Mouse (Mus musculus) heart, postnatal 14 days (tissue): ENCODE data around the gene Rer1. TPM values are rescaled to one million over a fixed set of nuclear protein-coding genes. Genes with fewer than 3 reads are reported as not detected.

Experiments used
- DNase-seq, 2 experiments: peaks; one replicate each; pipeline ENCODE4 v3.0.0; 2021 to 2022
- intact Hi-C: fragments of 180-260 bp; cut with DNase I; formaldehyde crosslinking; loops from one replicate; pipeline ENCODE4 v1.15.1; 2025
- total RNA-seq, 2 experiments: library from RNA; stranded (reverse); gene quantifications; 2 replicates each; pipeline ENCODE4 v1.2.3; 2021

Rer1 gene
- total RNA-seq, 2 experiments from 2014 or later = 66.6 to 67.8 TPM

DNA sequence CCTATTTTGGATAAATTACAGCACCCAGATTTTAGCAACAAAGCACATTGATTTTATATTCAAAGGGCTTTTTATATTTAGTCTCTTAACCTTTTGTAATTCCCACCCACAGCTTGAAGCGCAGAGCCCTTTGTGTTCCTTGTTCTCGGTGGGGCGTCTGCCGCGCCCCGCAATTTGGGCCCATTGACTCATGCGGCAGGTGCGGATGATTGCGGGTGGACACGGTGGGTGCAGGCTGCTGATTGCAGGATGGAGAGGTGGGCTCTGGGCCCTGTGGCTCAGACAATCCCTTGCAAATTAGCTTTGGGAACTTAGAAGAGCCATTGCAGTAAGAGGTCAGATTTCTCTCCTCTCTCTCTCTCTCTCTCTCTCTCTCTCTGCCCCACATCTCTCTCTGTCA is 32.1 kb upstream of the Rer1 start:
- intact Hi-C loops = no loop called here
- DNase-seq = no peak

DNA sequence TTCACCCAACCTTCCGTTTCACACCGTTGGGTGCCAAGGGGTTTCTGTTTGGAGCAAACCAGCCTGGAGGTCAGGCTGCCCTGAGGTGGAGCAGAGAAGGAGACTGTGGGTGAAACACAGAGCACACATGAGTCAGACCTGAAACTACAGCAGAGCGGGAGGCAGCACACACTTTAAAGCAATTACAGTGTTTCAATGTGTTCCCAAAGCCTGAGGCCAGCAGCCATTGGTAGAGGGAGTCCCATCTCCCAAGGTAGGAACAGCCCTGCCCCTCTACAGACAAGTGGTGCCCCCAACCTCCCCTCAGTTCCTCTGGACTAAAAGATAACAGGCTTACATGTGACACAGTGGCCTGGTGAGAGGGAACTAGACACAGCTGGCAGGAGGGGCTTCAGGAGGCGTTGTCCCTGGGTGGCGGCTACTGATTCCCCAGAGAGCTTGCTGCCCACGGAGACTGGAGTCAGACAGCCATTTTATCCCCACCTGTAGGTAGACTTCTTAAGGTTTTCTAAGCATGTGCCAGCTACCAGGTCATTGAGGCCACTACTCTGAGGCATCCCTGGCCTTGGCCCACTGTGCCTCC is 31.3 kb upstream of the Rer1 start:
- intact Hi-C loops = no loop called here
- no peak for DNase-seq

DNA sequence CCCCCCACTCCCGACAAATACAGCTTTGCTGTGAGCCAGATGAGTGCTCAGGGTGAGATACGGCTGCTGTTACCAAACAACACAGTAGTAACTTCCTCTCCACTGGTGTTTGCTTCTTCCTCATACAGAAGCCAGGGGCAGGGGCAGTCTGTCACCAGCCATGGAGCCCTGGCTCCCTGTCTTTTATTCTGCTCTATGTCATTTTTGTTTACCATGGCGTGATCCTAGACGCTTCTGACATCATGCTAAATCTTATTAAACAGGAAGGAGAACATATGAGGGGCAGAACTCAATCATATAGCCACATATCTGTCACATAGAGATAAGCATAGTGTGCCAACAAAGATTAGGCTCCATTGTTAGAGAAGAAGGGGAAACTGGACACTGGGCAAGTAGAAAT is 30.4 kb upstream of the Rer1 start:
- intact Hi-C loops = no loop called here
- no peak for DNase-seq

DNA sequence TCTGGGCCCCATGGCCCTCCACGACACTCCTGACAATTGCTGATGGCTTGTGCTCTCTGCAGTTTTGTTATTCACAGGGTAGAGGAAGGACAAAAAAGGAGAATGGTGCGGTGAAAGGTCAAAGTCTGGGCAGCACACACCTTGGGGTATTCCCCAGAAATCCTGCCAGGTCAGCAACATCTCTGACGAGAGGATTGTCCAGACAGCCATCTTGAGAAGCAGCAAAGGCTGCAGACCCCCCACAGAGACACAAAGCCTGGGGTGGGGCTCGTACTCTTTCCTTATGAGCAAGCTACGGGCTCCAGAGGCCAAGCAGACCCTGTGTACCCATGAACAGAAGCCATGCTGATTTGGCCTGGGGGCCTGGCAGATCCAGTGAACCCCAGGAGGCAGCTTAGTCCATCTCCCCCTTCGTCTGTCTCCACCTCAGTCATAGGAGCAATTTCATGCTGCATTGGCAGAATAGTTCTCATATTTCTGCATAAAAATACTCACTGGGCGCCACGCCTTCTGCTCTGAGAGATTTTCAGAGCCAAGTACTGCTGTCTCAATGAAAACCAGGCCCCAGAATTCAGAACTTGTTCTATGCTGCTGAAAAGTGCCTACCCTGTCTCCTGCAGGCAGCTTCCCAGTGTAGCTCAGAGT is 27.7 kb upstream of the Rer1 start:
- no peak for DNase-seq
- intact Hi-C loops = no loop called here

DNA sequence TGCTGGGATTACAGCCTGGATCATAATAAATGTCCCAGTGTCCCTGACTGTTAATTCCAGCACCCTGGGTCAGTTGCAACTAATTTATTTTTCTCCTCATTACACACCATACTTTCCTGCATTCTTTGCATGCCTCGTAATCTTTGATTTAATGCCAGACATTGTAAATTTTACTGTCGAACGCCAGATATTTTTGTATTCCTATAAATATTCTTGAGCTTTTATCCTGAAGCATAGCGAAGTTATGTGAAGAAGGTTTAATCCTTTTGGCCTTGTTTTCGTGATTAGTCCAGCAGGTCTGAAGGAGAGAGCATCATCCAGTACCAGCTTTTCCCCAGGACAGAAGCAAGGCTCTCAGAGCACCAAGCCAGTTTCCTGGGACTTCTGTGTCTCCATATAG is 23.3 kb upstream of the Rer1 start:
- intact Hi-C loops = no loop called here
- DNase-seq = no peak

DNA sequence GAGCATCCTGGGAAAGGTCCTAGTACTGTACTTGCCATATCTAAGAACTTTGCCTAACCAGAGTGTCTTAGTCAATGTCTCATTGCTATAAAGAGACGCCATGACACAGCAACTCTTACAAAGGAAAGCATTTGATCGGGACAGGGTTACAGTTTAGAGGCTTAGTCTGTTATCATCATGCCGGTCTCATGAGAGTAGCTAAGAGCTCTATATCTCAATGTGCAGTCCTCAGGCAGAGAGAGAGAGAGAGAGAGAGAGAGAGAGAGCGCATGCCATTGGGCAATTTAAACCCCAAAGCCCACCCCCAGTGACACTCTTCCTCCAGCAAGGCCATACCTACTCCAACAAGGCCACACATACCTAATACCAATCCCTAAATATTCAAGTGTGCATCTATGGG is 21.7 kb upstream of the Rer1 start:
- intact Hi-C loops = no loop called here

DNA sequence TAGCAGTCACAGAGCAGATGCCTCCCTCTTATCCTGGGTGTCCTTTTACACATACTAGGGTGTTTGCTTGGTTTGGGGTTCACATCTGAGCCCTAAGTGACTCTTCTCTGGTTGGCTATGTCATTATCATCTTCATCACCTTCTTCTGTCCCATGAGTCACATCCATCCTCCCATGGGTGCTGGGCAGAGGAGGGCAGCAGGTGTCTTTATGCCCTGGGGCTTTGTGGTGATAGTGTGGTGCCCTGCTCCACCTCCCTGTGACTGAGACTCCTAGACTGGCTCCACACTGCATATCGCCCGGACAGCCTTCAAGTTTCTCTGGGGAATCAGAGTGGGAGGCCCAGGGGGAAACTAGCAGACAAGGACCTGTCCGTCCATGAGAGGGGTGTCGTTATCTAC is 12.4 kb upstream of the Rer1 start:
- DNase-seq = no peak
- intact Hi-C loops = loop anchor here (5.0 kb wide), 1 partner anchor 34 kb away; no protein-coding TSS in a partner anchor

More for the DNA sequence above, 21.7 kb upstream of the Rer1 start:
- no peak for DNase-seq

DNA sequence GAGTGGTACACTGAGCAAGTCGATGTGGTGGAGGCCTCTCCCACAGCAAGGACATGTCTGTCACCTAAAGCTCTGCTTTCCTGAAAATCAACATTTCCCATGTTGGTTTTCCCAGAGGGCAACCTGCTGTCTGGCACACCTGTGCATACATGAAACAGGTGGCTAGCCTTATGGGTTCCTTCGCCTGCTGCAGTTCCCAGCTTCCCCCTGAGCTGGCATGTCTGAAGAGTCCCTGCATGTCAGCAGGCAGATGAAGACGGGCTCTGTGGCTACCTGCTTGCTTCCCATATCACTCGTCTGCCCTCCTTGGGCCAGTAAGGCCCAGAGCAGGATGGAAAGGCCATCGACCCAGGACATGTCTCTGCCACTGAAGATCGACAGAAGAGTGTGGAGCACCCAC is 11.3 kb upstream of the Rer1 start:
- intact Hi-C loops = loop anchor here (5.0 kb wide), 1 partner anchor 35 kb away; no protein-coding TSS in a partner anchor
- no peak for DNase-seq

DNA sequence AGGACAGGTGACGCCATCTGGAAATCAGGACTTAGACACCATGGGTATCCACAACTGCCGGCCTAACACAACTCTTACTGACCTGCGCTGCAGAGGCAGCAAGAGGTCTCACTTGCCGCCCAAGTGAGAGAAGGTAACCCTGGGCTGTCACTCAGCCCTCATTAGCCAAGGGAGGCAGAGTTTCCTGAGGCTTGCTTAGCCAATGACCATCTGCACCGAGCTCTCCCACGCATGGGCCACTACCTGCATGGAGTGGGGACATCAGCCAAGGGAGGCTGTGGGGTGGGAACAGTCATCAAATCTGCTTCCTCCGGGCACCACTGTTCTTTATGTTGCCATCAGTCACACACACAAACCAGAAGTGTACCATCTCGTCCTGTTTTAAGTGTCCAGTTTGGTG is 9.8 kb upstream of the Rer1 start:
- intact Hi-C loops = loop anchor here (1.0 to 5.0 kb wide), 3 partner anchors 36 to 213 kb away; partner anchors contain the start of gene Faap20

DNA sequence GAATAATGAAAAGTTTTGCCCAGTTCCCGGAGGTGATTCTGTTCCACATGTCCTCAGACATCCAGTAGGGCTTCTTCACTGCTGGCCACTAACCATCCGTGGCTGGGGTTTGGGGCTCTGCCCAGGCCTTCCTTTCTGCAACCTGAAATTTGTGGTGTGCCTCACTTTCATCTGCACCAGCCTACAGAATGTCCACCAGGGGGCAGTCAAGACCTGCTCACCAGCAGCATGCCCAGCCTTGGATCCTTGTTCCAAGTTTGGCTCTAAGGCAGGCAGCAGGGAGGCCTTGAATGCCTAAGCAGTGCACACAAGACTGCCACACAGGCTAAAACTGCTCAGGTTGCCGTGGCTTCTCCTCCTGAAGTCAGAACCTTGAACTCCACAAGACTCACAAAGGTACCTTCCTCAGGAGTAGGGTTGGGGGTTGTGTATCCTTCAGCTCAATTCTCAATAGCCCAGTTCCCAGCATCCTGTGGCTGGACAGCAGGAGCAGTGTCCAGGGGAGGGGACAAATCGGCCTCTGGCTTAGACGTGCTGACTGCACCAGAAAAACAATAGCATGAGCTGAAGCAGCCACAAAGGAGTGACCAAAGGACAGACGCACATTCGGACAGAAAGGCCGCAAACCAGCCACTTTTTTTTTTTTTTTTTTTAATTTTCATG is 9.2 kb upstream of the Rer1 start:
- intact Hi-C loops = loop anchor here (1.0 to 5.0 kb wide), 3 partner anchors 37 to 213 kb away; partner anchors contain the start of gene Faap20
- DNase-seq = peak; percentile 85 to 91

More for the DNA sequence above, 9.8 kb upstream of the Rer1 start:
- no peak for DNase-seq

DNA sequence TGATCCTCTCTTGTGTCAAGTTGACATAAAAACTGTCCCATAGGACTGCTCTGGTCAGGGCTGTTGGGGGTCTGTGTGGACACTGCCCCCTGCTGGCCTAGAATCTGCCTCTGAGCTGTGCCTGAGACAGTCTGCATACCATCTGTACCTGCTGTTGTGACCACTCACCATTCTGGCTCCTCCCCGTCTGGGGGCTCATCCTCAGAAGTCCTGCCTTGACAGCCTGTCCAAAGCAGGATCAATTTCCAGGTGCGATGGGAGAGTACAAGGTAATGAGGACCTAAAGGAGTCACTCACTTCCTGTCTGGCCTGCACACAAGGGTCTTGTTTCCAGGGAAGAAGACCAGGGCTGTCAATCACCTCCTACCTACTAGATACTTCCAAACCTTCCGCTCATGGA is 8.4 kb upstream of the Rer1 start:
- peak; percentile 54 to 63 for DNase-seq
- intact Hi-C loops = loop anchor here (2.0 kb wide), 1 partner anchor 214 kb away; no protein-coding TSS in a partner anchor

DNA sequence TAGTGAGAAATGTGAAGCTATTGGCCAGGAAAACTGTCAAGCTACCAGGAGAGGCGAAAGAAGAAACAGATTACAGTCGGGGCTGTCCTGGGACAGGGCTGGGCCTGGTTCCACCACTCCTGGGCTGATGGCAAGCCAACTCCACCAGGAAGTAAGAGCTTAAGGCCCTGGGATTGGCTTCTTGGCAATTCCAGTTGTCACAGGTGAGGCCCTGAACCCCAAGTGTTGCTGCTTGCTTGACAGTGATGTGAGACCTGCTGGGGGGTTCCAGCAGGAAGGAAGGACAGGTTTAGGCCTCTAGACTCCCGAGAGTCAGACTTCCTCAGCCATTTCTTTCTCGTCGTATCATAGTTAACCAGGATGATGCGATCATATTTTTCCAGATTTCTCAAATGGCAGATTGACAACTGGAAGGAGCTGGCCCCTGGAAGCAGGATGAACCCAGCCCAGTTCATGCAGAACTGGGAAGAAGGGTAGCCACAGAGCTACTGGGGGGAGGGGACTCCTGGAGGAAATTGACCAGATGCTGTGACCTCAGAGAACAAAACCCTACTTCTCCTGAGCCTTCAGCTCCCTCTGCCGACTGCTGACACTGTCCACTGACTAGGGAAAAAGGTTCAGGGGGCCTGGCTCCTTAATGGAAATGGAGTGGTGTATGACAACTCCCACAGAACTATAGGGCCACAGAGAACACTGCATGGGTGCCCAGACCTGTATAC is 7.4 kb upstream of the Rer1 start:
- no peak for DNase-seq
- intact Hi-C loops = loop anchor here (2.0 kb wide), 1 partner anchor 215 kb away; no protein-coding TSS in a partner anchor

DNA sequence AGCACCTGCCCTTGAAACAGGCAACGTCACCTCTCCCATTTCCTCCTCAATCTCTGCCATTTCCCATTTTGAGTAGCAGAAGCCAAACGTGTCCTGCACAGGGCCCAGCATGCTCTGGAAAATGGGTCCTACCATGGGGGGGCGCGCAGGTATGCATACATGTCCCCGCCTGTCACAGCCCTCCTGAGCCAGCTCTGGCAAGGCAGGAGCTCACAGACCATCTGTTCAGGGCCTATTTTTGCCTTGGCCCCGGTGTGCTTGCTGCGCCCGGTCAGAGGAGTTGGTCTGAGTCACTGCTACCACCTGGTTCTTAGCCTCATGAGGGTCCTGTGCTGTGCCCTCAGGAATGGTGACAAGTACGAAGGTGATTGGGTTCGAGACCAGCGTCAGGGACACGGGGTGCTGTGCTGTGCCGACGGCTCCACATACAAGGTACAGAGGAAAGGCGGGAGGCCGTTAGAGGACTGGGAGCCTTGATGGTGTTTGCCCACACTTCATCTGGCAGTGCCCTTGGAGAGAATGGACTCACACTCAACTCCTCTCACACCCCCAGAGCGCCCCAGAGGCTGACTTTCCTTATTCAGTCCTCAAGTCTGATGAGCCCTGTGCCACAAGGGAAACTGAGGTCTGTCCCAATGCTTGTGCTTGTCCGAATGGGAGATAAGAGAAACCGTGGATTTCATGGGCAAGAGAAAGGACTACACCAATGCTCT is 6.7 kb upstream of the Rer1 start:
- no peak for DNase-seq
- intact Hi-C loops = no loop called here

DNA sequence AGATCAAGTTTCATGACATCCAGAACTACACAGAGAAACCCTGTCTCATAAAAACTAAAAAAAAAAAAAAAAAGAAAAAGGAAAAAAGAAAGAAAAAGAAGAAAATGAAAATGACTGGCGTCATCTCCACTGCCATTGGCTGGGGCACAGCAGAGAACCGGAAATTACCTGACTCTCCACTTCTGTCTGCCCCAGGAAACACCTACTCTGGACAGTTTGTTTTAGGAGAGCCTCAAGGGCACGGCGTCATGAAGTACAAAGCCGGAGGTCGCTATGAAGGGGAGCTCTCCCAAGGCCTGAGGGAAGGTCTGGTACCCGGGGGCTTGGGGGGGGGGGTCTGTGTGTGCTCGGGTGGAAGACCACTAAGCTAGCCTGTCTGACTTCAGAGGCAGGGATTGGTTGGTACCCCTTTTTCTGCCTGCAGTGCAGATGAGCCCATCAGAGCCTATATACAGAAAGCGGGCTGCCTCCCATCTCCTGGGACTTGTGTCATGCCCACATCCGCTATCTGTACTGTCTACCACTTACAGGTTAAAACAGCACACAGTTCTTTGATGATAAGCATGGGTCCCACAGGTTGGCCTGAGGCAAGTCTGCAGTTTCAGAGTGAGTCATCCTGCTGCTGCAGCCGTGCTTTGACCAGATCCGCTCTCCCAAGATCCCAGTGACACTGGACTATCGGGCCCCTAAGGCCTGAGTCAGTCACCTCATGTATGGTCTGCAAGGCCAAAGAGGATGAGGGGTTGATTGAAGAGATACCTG is 4.7 kb upstream of the Rer1 start:
- no peak for DNase-seq

DNA sequence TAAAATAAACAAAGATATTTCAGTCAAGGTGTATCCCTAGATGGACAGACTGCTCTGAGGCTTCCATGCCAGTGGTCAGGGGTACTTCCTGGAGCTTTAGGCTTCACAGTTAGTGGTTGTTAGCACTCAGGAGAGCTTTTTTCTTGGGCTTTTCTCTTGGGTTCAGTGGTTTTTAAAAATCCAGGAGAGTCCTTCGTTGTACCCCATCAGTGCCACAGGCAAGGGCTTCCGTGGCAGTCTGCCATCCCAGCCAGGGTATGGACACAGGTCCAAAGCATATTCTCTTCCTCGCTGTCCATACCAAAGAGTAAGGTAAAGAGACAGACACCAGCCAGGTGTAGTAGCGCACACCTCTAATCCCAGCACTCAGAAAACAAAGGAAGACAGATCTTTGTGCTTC is 4.0 kb upstream of the Rer1 start:
- no peak for DNase-seq
- intact Hi-C loops = no loop called here

More for the DNA sequence above, 4.7 kb upstream of the Rer1 start:
- intact Hi-C loops = no loop called here

DNA sequence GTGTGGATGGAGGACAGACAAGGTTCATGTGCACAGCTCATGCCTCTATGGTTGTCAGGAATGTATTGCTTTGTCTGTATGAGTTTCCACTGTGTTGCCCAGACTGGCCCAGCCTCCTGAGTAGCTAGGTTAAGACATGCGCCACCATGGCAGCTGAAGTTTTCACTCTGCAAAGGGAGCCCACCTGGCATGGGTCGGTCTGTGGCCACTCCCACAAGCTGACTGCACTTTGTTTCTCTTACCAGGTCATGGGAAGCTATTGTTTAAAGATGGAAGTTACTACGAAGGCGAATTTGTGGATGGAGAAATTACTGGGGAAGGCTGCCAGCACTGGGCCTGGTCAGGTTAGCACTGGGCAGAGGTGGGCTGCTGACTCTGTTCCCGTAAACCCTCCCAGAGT is 3.1 kb upstream of the Rer1 start:
- intact Hi-C loops = no loop called here
- no peak for DNase-seq

DNA sequence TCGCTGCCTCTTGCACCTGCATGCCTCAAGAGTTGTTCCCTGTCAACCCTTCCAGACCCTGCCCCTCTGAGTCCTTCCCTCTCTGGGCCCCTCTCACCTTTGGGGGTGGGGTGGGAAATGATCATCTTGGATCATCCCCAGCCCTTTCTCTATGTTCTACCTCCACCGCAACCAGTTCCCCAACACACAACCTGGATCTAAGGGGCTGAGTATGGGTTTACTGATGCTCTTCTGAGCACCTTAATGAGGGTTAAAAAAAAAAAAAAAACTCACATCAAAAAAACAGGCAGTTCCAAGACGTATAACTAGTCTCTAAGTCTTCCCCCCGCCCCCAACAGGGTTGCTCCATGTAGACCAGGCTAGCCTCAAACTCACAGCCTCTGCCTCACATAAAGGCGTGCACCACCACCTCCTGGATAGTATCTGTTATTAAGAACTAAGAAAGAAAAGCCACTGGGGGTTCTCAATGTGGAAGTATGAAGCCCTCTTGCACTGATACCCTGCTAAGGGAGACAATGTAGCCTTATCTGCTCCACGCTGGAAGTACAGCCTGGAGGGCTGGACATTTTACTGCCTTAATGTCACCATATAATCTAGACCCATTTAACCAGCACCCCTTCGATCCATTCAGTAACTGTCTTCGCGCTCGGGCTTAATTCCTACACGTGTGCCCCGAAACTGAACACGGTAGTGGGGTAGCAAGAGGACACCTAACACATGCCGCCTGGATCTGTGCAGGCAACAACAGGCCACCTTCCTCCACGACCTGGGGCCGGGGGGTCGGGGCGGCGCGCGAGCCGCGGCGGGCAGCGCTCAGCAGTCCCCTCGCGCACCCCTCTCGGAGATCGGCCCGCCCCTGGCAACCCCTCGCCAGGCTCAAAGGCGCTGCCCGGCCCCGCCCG is 725 bp downstream of the Rer1 start:
- intact Hi-C loops = no loop called here
- DNase-seq = no peak

DNA sequence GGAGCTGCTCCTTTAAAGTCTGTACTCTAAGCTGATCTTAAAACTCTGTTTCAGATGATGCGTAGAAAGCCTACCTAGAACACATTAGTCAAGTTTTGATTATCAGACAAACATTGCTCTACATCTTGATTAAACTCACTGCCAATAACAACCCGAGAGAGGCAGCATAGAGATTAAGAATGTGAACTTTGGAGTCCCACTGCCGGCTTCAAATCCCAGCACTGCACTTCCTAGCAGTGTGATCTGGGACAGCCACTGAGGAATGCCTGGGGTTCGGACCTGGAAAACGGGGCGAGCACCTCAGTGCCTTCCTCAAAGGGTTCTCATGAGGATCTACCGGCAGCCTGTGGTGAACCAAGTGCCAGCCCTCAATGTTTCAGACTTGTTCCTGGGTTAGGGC is 1.8 kb downstream of the Rer1 start:
- DNase-seq = no peak

DNA sequence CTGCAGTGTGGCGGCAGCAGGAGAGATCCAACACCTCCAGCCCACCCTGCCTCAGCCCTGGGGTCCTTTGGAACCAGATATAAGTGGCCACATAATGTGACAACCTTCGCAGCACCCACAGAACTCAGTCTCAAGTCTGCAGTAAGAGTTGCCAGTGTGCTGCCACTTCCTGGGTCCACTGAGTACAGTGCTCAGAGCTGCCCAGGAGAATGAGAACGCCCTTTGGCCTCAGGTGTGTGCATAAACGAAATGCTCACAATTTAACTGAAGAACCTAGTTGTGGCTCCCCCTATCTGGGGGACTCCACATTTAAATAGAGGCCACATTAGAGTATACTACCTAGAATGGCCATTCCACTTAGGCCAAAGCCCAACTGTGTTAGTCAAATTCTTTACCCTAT is 2.6 kb downstream of the Rer1 start:
- no peak for DNase-seq
- intact Hi-C loops = no loop called here

More for the DNA sequence above, 1.8 kb downstream of the Rer1 start:
- intact Hi-C loops = no loop called here
